Mouse (Mus musculus) urinary bladder, adult 18-20 months (tissue): ENCODE data around the gene Igf2.
A peak's percentile ranks its signal among the peaks of the same experiment; 100 is the strongest.

ENCODE experiments used
- DNase-seq, 2 experiments: peaks; one replicate each; pipeline ENCODE4 v3.0.0; 2022; ENCODE audit warnings: low spot score in 2 of 2, mixed read lengths in 2 of 2

Igf2 gene

GRCm38 (mm10) chr7:142659181-142659681, 7.4 kb downstream of the Igf2 start:
- DNase-seq = peak in 1 of 2 experiments; percentile 37

DNA sequence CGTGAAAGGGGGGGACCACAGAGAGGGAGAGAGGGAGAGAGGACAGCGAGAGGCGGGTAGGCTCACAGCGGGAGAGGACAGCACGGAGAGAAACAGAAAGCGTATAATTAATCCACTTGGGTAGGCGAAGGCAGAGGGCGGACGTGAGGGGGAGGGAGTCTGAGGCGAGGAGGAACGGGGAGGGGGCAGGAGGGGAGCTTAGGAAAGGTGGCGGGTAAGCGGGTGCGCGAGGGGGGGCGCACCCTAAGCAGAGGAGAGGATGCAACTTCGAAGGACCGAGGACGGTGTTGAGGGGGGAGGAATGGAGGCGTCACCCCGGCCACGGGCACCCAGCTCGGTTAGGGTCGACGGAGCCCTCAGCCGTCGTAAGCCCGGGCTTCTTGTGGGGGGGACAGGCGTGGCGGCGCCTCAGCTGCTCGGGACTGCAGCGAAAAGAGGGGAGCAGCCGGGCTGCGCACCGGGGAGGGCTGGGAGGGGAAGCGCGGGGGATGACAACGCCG, 7.9 kb downstream of the Igf2 start:
- DNase-seq = no peak

- DNase-seq = no peak
These were observed 8.6 kb downstream of the Igf2 start for GRCm38 (mm10) chr7:142657821-142658614.

GRCm38 (mm10) chr7:142657341-142657791, 9.2 kb downstream of the Igf2 start:
- DNase-seq = no peak

DNA sequence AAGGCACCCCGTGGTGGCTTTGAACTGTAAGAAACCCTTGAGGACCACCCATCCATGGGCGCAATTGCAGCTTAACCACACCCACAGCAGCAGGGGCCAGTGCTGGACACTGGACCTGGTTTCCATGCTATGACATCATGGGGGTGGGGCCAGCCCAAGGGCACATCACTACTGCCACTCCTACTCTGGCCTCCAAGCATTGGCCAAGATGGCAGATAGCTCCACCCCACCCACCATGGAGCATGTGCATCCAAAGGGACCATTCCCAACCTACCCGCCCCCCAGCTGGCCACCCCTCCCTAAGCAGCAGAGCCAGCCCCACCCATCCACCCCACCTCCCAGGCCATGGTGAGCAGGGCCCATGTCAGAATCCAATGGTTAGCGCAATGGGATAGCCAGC, 10.6 kb downstream of the Igf2 start:
- no peak for DNase-seq

- no peak for DNase-seq
These were observed 11.0 kb downstream of the Igf2 start for GRCm38 (mm10) chr7:142655633-142656032.

DNA sequence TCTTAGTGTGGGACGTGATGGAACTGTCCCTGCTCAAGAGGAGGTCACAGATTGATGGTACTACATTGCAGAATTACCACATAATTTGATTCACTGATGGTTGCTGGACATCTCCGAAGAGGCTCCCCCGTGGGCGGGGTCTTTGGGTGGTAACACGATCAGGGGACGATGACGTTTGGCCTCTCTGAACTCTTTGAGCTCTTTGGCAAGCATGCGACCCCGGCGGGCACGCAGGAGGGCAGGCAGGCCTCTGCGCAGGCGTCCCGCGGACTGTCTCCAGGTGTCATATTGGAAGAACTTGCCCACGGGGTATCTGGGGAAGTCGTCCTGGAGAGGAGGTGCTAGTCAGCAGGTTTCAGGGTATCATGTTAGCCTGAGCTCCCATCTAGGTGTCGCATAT, 12.9 kb downstream of the Igf2 start:
- no peak for DNase-seq

GRCm38 (mm10) chr7:142646676-142647075, 19.9 kb downstream of the Igf2 start:
- DNase-seq = no peak

DNA sequence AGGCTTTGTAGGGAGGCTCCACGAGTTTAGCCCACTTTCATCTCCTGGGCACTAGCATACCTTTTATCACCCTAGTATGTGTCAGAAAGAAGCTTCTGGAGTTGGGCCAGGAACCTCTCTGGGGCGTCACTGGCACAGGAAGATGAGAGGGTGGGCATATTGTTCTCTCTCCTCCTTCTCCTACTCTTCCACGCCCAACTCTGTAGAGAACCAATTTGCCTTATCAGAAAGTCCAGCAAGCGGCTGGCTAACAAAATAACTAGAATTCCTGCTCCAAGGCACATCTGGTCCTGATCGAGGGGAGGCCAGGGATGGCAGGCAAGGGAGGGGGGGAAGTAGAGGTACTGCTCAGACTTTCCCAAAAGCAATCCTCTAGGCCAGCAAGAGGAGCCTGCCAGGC, 21.6 kb downstream of the Igf2 start:
- no peak for DNase-seq

DNA sequence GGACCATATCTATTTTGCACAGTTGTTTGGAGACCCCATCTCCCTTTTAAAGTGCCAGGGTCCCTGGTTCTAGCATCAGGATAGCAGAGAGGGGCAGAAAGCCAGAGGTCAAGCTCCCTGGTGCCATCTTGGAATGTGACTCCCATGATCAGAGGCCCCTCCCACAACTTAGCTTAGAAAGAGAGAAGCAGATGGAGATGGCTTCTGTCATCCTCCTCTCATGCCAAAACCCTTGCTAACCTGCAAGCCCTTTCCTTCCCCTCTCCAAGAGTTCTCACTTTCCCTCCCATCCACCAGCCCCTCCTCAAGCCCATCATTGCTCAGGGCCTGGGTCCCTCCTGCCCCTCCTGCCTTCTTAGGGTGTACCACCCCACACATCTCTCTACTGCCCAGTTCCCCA, 30.4 kb downstream of the Igf2 start:
- no peak for DNase-seq

DNA sequence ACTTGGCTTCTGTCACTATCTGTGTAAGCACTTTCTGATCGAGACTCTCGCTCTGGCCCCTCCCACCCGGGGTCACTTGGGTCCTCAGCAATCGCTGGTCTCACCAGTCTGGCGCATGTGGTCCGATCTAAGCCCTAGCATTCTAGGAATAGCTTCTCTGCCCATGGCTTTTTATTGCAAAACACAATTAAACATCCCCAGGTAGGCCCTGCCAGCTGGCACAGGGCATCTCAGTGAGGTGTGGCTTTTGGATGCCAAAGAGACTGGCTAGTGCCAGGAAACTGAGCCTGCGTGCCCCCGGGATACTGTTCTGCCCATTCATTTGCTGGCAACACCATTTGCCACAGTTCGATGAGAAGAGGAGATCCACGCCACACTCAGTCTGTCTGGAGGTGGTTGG, 35.9 kb downstream of the Igf2 start:
- DNase-seq = no peak

- no peak for DNase-seq
These were observed 36.8 kb downstream of the Igf2 start for GRCm38 (mm10) chr7:142629806-142630205.

DNA sequence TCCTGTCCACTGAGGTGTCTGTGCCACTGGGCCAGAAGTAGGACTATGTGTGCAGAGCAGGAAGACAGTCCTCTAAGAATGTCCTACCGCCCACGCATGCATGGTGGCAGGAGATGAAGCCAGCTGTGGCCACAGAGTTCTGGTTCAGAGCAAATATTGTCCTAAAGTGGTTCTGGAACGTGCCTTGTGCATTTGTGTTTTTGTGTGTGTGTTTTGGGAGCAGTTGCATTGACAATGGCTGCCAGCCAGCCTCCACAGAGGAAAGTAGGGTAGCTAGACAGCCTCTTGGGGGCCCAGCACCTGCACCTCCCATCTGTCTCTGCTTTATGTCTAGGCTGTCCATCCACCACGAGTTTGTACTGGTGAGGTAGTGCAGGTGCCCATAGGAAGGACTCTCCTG, 44.4 kb downstream of the Igf2 start:
- no peak for DNase-seq

DNA sequence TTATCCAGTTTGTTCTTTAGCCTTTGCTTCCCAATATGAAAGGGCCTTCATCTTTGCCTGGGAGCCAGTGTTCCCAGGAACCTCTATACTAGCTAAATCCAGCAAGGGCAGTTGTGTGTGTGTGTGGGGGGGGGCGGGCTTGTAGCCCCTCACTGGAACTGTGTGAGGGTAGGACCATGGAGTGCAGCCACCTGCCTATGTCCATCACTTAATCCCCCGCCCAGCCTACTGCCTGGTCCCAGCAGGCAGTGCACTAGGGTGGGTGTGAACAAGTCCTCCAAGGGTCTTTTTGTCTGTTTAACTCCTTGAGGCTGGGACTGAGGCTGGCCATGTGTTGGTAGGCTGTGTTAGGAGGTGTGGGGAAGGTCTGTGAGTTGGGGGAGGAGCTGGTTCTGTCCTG, 53.5 kb downstream of the Igf2 start:
- DNase-seq = no peak

DNA sequence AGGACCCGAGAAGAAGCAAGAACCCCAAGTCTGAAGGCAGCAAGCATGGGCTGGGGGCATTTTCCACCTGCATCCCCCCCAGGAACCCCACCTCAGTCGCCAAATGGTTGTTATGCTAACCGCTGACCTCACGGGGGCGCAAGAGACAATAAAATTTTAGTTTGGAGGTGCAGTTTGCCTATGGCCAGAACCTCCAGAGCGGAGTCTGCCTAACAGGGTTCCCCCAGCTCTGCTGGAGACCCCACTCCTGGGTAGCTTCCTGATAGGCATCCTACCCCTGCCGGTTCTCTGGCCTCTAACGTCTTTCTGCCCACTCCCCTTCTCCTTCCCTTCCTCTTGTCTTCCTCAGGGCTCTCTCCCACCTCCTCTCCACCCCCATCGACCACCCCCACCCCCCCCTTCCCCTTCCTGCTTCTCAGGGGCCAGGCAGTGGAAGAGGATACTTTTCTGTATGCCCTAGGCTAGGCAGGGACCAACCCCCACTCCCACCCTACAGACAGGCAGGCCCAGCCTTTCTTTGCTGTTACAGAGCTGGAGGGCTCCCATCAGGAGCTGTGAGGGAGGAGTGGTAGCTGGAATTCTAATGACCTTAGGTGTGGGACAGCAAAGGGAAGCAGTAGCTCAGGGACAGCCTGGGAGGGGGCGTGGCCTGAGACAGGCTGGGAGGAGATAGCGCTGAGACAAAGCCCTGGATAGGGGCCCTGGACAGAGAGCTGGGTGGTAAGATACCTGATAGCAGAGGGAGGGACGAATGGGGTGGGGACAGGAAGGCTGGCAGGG, 55.8 kb downstream of the Igf2 start:
- peak; percentile 11 to 44 for DNase-seq

DNA sequence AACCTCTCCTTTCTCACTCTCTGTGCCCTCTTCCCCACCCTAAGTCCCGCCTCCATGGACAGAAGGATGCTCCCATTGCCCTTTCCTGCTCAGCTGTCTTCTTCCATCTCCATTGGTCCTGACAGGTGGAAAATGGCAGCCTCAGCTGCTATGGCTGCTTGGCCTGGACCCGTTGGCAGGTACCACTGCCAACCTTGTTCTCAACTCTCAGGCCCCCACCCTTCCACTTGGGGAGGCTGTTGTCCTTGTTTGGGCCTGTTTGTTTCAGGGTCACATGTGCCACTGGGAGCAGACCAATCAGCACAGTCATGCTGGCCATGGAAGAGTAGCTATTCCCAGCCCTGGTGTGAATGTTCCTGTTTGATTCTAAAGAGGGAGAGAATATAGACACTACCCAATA, 65.7 kb downstream of the Igf2 start:
- DNase-seq = no peak
